Mouse (Mus musculus): ENCODE measurements at regions not wholly inside any gene's neighbourhood (a gene's known extent, or its start where the extent isn't known, plus 50 kb on each side); places are given as distances from the start of the nearest gene placed in this dataset.
A peak's percentile ranks its signal among the peaks of the same experiment; 100 is the strongest.

DNA sequence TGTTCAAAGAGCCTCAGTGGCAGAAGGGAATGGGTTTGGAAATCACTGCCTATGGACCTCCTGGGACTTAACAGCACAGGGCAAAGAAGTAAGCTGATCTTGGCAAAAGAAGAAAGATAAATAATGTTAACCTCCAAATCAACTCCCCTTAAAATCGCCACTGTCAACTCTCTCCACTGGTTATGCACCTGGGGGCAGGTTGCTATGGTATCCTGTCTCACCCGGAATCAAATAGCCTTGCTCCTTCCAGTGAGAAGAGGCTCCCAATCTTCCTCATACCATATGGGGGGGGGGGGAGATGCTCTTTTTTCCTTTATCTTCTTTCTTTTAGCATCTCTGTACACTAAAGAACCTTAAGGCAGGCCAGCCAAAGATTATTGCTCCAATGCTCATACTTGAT lies 135.2 kb upstream of the Klf7 start:
- Histone ChIP-seq H3K9ac (no peak overlapping the region), H3K4me3 (ENCODE audit: low read depth, low read length) (no peak overlapping the region), H3K27me3 (ENCODE audit: insufficient read depth, low read length) (no peaks in the 10 kb centered on the region), H3K4me1 (ENCODE audit: insufficient read depth) (no peaks in the 10 kb centered on the region), H3K36me3 (ENCODE audit: insufficient read depth) (no peaks in the 10 kb centered on the region), H3K9me3 (ENCODE audit: low read length) (no peaks in the 10 kb centered on the region), H3K4me2 (ENCODE audit: low read depth) (no peak overlapping the region), H3K27ac (ENCODE audit: low read depth, low read length) (no peak overlapping the region)
- no peak for DNase-seq
- no peak for TF ChIP-seq CTCF (IDR thresholded peaks at IDR 0.05; ENCODE audit: low read depth)
- WGBS, result 55% methylated on average over 2 of the region's 2 CpGs
- ATAC-seq, result no peak

DNA sequence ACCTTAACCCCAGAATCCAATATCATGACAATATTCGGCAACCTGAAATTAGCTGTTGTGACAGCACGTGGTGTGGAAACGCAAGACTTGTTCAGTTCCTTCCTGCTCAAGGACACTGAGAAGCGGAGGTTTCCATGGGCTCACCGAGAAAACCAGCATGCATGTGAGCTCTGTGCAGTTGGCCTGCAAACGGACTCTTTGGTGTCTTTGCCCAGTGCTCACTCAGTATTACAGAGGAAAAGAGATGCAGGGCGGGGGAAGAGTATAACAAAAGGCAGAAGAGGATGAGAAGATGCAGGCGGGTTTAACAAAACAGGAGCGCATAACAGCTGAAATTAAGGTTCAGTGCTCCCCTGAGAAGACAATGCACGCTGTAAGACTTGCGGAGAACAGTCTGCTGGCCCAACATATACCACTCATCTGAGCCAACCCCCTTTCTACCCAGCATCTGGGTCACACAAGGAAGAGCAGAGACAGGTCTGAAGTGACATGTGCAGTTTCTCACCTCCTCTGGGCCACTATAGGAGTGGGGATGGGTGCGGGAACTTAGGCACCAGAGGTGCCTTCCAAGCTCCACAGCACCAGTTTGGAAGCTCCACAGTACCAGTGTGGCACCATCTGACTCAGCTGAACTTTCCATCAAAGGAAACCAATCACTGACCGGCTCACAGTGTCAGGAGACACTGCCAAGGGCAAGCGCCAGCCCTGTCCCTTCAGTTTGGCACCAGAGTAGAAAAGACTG lies 133.6 kb upstream of the Klf7 start:
- no peak for TF ChIP-seq CTCF (IDR thresholded peaks at IDR 0.05; ENCODE audit: low read depth)
- H3K9me3 ChIP-seq (ENCODE audit: low read length), result no peaks in the 10 kb centered on the region

GRCm38 (mm10) chr1:64254673-64255072 lies 132.6 kb upstream of the Klf7 start:
- H3K4me3 ChIP-seq (ENCODE audit: low read depth, low read length), result no peak overlapping the region
- DNase-seq, result peak; percentile 28
- H3K4me1 ChIP-seq (ENCODE audit: insufficient read depth), result no peaks in the 10 kb centered on the region
- ATAC-seq, result peak; percentile 54; the same call in 1 of the 2 replicates
- 57% methylated on average over 8 of the region's 8 CpGs for WGBS
- no peaks in the 10 kb centered on the region for H3K27me3 ChIP-seq (ENCODE audit: insufficient read depth, low read length)
- no peaks in the 10 kb centered on the region for H3K36me3 ChIP-seq (ENCODE audit: insufficient read depth)
- H3K27ac ChIP-seq (ENCODE audit: low read depth, low read length), result no peak overlapping the region
- no peak overlapping the region for H3K4me2 ChIP-seq (ENCODE audit: low read depth)
- H3K9me3 ChIP-seq (ENCODE audit: low read length), result no peaks in the 10 kb centered on the region
- no peak for TF ChIP-seq CTCF (IDR thresholded peaks at IDR 0.05; ENCODE audit: low read depth)
- no peak overlapping the region for H3K9ac ChIP-seq

More for the DNA sequence above, 133.6 kb upstream of the Klf7 start:
- WGBS, result 66% methylated on average over 14 of the region's 14 CpGs
- Histone ChIP-seq H3K4me3 (ENCODE audit: low read depth, low read length) (no peak overlapping the region), H3K4me2 (ENCODE audit: low read depth) (no peak overlapping the region), H3K4me1 (ENCODE audit: insufficient read depth) (no peaks in the 10 kb centered on the region), H3K27ac (ENCODE audit: low read depth, low read length) (no peak overlapping the region), H3K27me3 (ENCODE audit: insufficient read depth, low read length) (no peaks in the 10 kb centered on the region), H3K36me3 (ENCODE audit: insufficient read depth) (no peaks in the 10 kb centered on the region), H3K9ac (no peak overlapping the region)
- ATAC-seq, result peak; percentile 47
- DNase-seq, result peak; percentile 20

GRCm38 (mm10) chr1:64253996-64254395 lies 131.9 kb upstream of the Klf7 start:
- no peak overlapping the region for H3K9ac ChIP-seq
- 10% methylated on average over 8 of the region's 8 CpGs for WGBS

DNA sequence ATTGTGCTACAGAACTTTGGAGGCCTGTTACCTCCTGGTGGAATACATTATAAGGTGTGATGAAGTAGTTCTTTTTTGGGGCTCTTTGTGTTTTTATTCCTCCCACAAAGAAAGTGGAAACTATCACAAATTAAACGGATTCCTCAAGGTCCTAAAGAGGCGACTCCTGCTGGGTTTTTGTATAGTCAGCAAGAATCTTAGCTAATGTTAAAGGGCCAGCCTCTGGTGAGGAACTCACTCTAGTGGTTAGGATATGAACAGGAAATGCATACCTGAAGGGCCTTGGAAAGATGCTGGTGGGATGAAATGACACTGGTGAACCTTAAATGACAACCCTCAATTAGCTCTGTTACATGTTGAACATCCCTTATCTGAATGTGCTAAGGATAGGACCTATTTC lies 120.3 kb upstream of the Klf7 start:
- Histone ChIP-seq H3K4me1 (ENCODE audit: insufficient read depth) (no peaks in the 10 kb centered on the region), H3K9ac (no peak overlapping the region), H3K9me3 (ENCODE audit: low read length) (no peaks in the 10 kb centered on the region), H3K4me2 (ENCODE audit: low read depth) (no peak overlapping the region), H3K36me3 (ENCODE audit: insufficient read depth) (no peaks in the 10 kb centered on the region), H3K27ac (ENCODE audit: low read depth, low read length) (no peak overlapping the region), H3K4me3 (ENCODE audit: low read depth, low read length) (no peak overlapping the region), H3K27me3 (ENCODE audit: insufficient read depth, low read length) (no peaks in the 10 kb centered on the region)
- no peak for ATAC-seq
- no peak for TF ChIP-seq CTCF (IDR thresholded peaks at IDR 0.05; ENCODE audit: low read depth)
- WGBS, result 35% methylated on average over 2 of the region's 2 CpGs
- no peak for DNase-seq

More at GRCm38 (mm10) chr1:64253996-64254395, 131.9 kb upstream of the Klf7 start:
- Histone ChIP-seq H3K4me2 (ENCODE audit: low read depth) (no peak overlapping the region), H3K27ac (ENCODE audit: low read depth, low read length) (no peak overlapping the region), H3K9me3 (ENCODE audit: low read length) (no peaks in the 10 kb centered on the region), H3K4me3 (ENCODE audit: low read depth, low read length) (no peak overlapping the region), H3K27me3 (ENCODE audit: insufficient read depth, low read length) (no peaks in the 10 kb centered on the region), H3K4me1 (ENCODE audit: insufficient read depth) (no peaks in the 10 kb centered on the region), H3K36me3 (ENCODE audit: insufficient read depth) (no peaks in the 10 kb centered on the region)
- no peak for TF ChIP-seq CTCF (IDR thresholded peaks at IDR 0.05; ENCODE audit: low read depth)
- ATAC-seq, result no peak
- peak; percentile 16 for DNase-seq

DNA sequence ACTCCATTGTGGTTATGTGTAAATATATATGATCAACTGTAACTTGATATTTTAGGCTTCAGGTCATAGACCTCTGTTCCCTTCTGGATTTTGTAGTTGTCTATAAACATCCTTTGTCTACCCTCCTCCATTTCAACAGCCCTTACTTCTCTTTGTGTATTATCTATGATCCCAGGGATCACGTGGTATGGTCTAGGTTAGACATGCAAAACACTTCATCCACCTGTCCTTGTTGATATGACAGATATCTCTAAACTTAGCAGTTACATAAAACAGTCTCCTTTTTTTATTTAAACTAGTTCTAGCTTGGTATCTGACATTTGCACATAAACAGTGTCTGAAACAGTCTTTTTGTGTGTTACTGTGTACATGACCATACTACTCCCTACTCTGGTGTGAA lies 107.6 kb upstream of the Klf7 start:
- no peaks in the 10 kb centered on the region for H3K27me3 ChIP-seq (ENCODE audit: insufficient read depth, low read length)
- H3K9me3 ChIP-seq (ENCODE audit: low read length), result no peaks in the 10 kb centered on the region
- TF ChIP-seq CTCF (IDR thresholded peaks at IDR 0.05; ENCODE audit: low read depth), result no peak
- H3K36me3 ChIP-seq (ENCODE audit: insufficient read depth), result no peaks in the 10 kb centered on the region
- ATAC-seq, result no peak
- no peak for DNase-seq
- H3K4me3 ChIP-seq (ENCODE audit: low read depth, low read length), result no peak overlapping the region
- WGBS, result 91% methylated on average over 1 of the region's 1 CpGs
- H3K27ac ChIP-seq (ENCODE audit: low read depth, low read length), result no peak overlapping the region
- H3K9ac ChIP-seq, result no peak overlapping the region
- no peak overlapping the region for H3K4me2 ChIP-seq (ENCODE audit: low read depth)
- H3K4me1 ChIP-seq (ENCODE audit: insufficient read depth), result peaks cover 12% of the 10 kb centered on the region; the same call in 1 of the 2 replicates

DNA sequence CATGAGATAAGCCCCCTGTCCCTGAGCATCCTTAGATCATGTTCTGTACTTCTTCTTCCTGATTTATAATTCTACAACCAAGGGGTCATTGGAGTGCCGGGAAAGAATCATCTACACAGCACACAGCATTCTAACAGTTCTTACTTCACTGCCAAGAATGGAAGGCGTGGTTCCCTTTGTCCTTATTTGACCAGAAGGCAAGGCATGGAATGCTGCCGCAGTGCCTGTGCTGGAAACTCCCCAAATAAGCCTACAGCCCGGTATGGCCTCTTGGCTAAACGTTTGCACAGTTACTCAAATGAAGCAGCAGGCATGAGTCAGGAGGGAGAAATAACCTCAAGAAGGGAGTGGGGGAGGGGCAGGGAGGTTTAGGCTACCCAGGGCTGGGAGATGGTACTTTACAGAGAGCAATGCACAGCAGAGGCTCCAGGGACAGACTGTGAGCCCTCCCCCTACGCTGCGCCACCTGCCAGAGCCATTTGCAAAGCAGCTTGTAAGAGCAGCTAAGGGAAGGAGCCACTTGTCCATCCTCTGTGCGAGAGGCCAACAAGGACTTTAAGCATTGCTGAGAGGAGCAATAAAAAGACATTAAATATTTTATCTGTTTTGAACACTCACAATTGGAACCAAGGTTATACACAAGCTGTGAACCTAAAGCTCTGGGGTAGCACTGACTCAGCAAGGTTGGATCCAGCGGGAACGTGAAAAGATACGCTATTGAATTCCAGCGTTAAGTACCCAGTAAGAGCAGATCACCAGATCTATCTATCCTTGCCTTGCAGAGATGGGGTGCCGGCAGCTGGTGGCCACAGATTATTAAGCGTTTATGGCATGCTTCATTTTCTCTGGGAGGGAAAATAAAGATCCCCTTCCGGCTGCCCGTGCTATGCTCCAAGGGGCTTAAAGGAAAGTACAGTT lies 104.2 kb upstream of the Klf7 start:
- Histone ChIP-seq H3K9me3 (ENCODE audit: low read length) (no peaks in the 10 kb centered on the region), H3K4me1 (ENCODE audit: insufficient read depth) (peaks cover 34% of the 10 kb centered on the region), H3K27me3 (ENCODE audit: insufficient read depth, low read length) (no peaks in the 10 kb centered on the region), H3K9ac (no peak overlapping the region), H3K36me3 (ENCODE audit: insufficient read depth) (no peaks in the 10 kb centered on the region), H3K4me2 (ENCODE audit: low read depth) (no peak overlapping the region), H3K27ac (ENCODE audit: low read depth, low read length) (peak overlapping the region; percentile 29; the same call in 1 of the 2 replicates), H3K4me3 (ENCODE audit: low read depth, low read length) (no peak overlapping the region)
- TF ChIP-seq CTCF (IDR thresholded peaks at IDR 0.05; ENCODE audit: low read depth), result peak; percentile 6; the same call in 1 of the 2 replicates
- ATAC-seq (peak; percentile 77), DNase-seq (peak; percentile 72)
- 27% methylated on average over 16 of the region's 16 CpGs for WGBS
